Mouse (Mus musculus): Measurements from ENCODE around the gene Cfap54. TPM values are rescaled to one million over a fixed set of nuclear protein-coding genes. Genes with fewer than 3 reads are reported as not detected.

The Cfap54 gene
- polyA plus RNA-seq, 1 experiment from 2014 or later, result 3.3 TPM

DNA sequence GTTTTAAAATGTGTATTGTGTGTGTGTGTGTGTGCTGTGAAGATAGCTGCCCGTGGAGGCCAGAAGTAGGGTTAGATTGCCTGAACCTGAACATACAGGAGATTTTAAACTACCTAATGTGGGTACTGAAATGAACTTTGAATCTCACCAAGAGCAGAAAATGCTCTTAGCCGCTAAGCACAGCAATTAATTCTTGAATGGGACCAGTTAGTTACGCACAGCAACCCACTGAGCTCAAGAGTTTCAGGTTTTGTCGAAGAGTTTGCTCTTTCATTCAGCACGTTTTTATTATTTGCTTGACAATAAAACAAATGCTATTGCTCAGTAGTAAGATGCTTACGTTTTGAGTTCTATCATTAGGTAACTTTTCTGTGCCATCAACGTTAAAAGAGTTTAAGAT, 23.9 kb upstream of the Cfap54 start:
- H3K4me3 ChIP-seq (ENCODE audit: low read depth, low read length), result no peak overlapping the region
- H3K27ac ChIP-seq (ENCODE audit: low read depth, low read length), result no peak overlapping the region
- H3K36me3 ChIP-seq (ENCODE audit: control insufficient read depth, insufficient read depth, low read length), result no peaks in the 10 kb centered on the region
- no peaks in the 10 kb centered on the region for H3K27me3 ChIP-seq (ENCODE audit: control insufficient read depth, insufficient read depth, low read length)
- 65% methylated on average over 7 of the region's 7 CpGs for WGBS
- H3K9me3 ChIP-seq (ENCODE audit: control insufficient read depth, low read length), result no peaks in the 10 kb centered on the region
- ATAC-seq (ENCODE audit: low read depth), result no peak
- no peak overlapping the region for H3K4me2 ChIP-seq (ENCODE audit: low read depth, low read length)
- no peaks in the 10 kb centered on the region for H3K4me1 ChIP-seq (ENCODE audit: control insufficient read depth, insufficient read depth, low read length)
- no peak overlapping the region for H3K9ac ChIP-seq (replicated peaks; ENCODE audit: low read depth, low read length)

GRCm38 (mm10) chr10:93104357-93104756, 22.9 kb upstream of the Cfap54 start:
- Histone ChIP-seq H3K4me3 (ENCODE audit: low read depth, low read length) (no peak overlapping the region), H3K4me2 (ENCODE audit: low read depth, low read length) (no peak overlapping the region), H3K36me3 (ENCODE audit: control insufficient read depth, insufficient read depth, low read length) (no peaks in the 10 kb centered on the region), H3K9me3 (ENCODE audit: control insufficient read depth, low read length) (no peaks in the 10 kb centered on the region), H3K27ac (ENCODE audit: low read depth, low read length) (no peak overlapping the region), H3K9ac (replicated peaks; ENCODE audit: low read depth, low read length) (no peak overlapping the region), H3K27me3 (ENCODE audit: control insufficient read depth, insufficient read depth, low read length) (no peaks in the 10 kb centered on the region), H3K4me1 (ENCODE audit: control insufficient read depth, insufficient read depth, low read length) (no peaks in the 10 kb centered on the region)
- no peak for ATAC-seq (ENCODE audit: low read depth)
- 84% methylated on average over 6 of the region's 6 CpGs for WGBS

- H3K27me3 ChIP-seq (ENCODE audit: control insufficient read depth, insufficient read depth, low read length), result no peaks in the 10 kb centered on the region
- no peak overlapping the region for H3K27ac ChIP-seq (ENCODE audit: low read depth, low read length)
- no peak for ATAC-seq (ENCODE audit: low read depth)
- H3K4me2 ChIP-seq (ENCODE audit: low read depth, low read length), result no peak overlapping the region
- no peak overlapping the region for H3K4me3 ChIP-seq (ENCODE audit: low read depth, low read length)
- WGBS, result 84% methylated on average over 11 of the region's 11 CpGs
- H3K4me1 ChIP-seq (ENCODE audit: control insufficient read depth, insufficient read depth, low read length), result no peaks in the 10 kb centered on the region
- H3K9ac ChIP-seq (replicated peaks; ENCODE audit: low read depth, low read length), result no peak overlapping the region
- no peaks in the 10 kb centered on the region for H3K9me3 ChIP-seq (ENCODE audit: control insufficient read depth, low read length)
- H3K36me3 ChIP-seq (ENCODE audit: control insufficient read depth, insufficient read depth, low read length), result no peaks in the 10 kb centered on the region
Measured at GRCm38 (mm10) chr10:93103676-93104075, 22.3 kb upstream of the Cfap54 start.

- Histone ChIP-seq H3K9ac (replicated peaks; ENCODE audit: low read depth, low read length) (no peak overlapping the region), H3K36me3 (ENCODE audit: control insufficient read depth, insufficient read depth, low read length) (no peaks in the 10 kb centered on the region), H3K4me3 (ENCODE audit: low read depth, low read length) (no peak overlapping the region), H3K9me3 (ENCODE audit: control insufficient read depth, low read length) (no peaks in the 10 kb centered on the region), H3K4me1 (ENCODE audit: control insufficient read depth, insufficient read depth, low read length) (no peaks in the 10 kb centered on the region), H3K27me3 (ENCODE audit: control insufficient read depth, insufficient read depth, low read length) (no peaks in the 10 kb centered on the region), H3K4me2 (ENCODE audit: low read depth, low read length) (no peak overlapping the region), H3K27ac (ENCODE audit: low read depth, low read length) (no peak overlapping the region)
- no peak for ATAC-seq (ENCODE audit: low read depth)
- WGBS, result 68% methylated on average over 5 of the region's 5 CpGs
Measured at GRCm38 (mm10) chr10:93102321-93102720, 20.9 kb upstream of the Cfap54 start.

DNA sequence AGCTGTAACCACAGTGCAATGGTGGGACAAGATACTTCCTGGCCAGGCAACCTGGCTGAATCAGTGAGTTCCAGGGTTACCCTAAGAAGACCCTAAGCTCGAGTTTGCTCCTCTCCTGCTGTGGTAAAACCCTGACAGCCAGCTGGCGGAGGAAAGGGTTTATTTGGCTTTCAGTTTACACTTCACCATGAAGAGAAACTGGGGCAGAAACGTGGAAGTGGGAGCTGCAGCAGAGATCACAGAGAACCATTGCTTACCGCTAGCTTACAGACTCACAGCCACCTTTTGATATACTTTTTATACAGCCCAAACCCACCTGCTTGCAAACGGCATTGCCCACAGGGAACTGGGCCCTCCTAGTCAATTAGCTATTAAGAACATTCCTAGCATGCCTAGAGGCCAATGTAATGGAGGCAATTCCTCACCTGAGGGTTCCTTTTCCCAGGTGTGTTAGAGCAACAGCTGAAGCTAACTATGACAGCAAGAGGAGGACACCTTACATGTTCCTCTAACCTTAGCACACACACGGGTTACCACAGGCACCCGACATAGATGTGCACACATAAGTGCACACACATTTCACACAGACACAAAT, 16.9 kb upstream of the Cfap54 start:
- Histone ChIP-seq H3K9me3 (ENCODE audit: control insufficient read depth, low read length) (no peaks in the 10 kb centered on the region), H3K27me3 (ENCODE audit: control insufficient read depth, insufficient read depth, low read length) (no peaks in the 10 kb centered on the region), H3K27ac (ENCODE audit: low read depth, low read length) (no peak overlapping the region), H3K4me3 (ENCODE audit: low read depth, low read length) (no peak overlapping the region), H3K36me3 (ENCODE audit: control insufficient read depth, insufficient read depth, low read length) (no peaks in the 10 kb centered on the region), H3K9ac (replicated peaks; ENCODE audit: low read depth, low read length) (no peak overlapping the region), H3K4me1 (ENCODE audit: control insufficient read depth, insufficient read depth, low read length) (no peaks in the 10 kb centered on the region), H3K4me2 (ENCODE audit: low read depth, low read length) (no peak overlapping the region)
- WGBS, result 71% methylated on average over 7 of the region's 7 CpGs
- no peak for ATAC-seq (ENCODE audit: low read depth)

- no peak overlapping the region for H3K27ac ChIP-seq (ENCODE audit: low read depth, low read length)
- no peaks in the 10 kb centered on the region for H3K4me1 ChIP-seq (ENCODE audit: control insufficient read depth, insufficient read depth, low read length)
- ATAC-seq (ENCODE audit: low read depth), result no peak
- no peaks in the 10 kb centered on the region for H3K27me3 ChIP-seq (ENCODE audit: control insufficient read depth, insufficient read depth, low read length)
- no peak overlapping the region for H3K9ac ChIP-seq (replicated peaks; ENCODE audit: low read depth, low read length)
- no peaks in the 10 kb centered on the region for H3K36me3 ChIP-seq (ENCODE audit: control insufficient read depth, insufficient read depth, low read length)
- H3K4me3 ChIP-seq (ENCODE audit: low read depth, low read length), result no peak overlapping the region
- H3K9me3 ChIP-seq (ENCODE audit: control insufficient read depth, low read length), result no peaks in the 10 kb centered on the region
- 94% methylated on average over 7 of the region's 7 CpGs for WGBS
- H3K4me2 ChIP-seq (ENCODE audit: low read depth, low read length), result no peak overlapping the region
Measured at GRCm38 (mm10) chr10:93097439-93097838, 16.0 kb upstream of the Cfap54 start.

GRCm38 (mm10) chr10:93095827-93096226, 14.4 kb upstream of the Cfap54 start:
- Histone ChIP-seq H3K27ac (ENCODE audit: low read depth, low read length) (no peak overlapping the region), H3K27me3 (ENCODE audit: control insufficient read depth, insufficient read depth, low read length) (no peaks in the 10 kb centered on the region), H3K4me1 (ENCODE audit: control insufficient read depth, insufficient read depth, low read length) (no peaks in the 10 kb centered on the region), H3K9me3 (ENCODE audit: control insufficient read depth, low read length) (no peaks in the 10 kb centered on the region), H3K4me2 (ENCODE audit: low read depth, low read length) (no peak overlapping the region), H3K4me3 (ENCODE audit: low read depth, low read length) (no peak overlapping the region), H3K36me3 (ENCODE audit: control insufficient read depth, insufficient read depth, low read length) (no peaks in the 10 kb centered on the region), H3K9ac (replicated peaks; ENCODE audit: low read depth, low read length) (no peak overlapping the region)
- WGBS, result 77% methylated on average over 4 of the region's 4 CpGs
- no peak for ATAC-seq (ENCODE audit: low read depth)

DNA sequence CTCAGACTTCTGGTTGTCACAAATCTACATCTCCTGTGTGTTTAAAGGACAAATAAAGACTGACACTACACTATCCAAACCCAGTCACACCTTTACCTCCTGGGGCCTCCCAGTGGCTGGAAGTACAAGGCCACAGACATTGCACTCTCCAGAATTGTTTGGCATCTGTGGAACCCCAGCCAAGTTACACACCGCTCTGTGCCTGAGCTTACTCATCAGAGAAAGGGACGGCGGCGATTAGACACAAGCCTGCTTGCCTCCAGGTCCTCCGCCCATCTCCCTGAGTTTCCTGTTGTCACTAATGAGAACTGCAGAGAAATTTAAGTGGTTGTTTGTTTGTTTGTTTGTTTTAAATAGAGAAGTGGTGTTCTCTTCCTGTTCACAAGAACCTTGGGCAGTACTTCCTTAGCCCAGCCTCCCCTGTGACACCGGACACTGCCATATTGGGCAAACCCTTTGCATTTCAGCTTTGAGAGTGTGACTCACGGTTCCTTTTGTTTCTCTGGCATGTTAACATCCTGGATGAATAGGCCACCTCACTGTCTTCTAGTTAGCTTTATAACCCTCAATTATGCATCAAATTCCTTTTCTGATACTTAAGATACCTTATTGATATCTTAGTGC, 13.7 kb upstream of the Cfap54 start:
- Histone ChIP-seq H3K27ac (ENCODE audit: low read depth, low read length) (no peak overlapping the region), H3K27me3 (ENCODE audit: control insufficient read depth, insufficient read depth, low read length) (no peaks in the 10 kb centered on the region), H3K4me2 (ENCODE audit: low read depth, low read length) (no peak overlapping the region), H3K4me3 (ENCODE audit: low read depth, low read length) (no peak overlapping the region), H3K9ac (replicated peaks; ENCODE audit: low read depth, low read length) (no peak overlapping the region), H3K4me1 (ENCODE audit: control insufficient read depth, insufficient read depth, low read length) (no peaks in the 10 kb centered on the region), H3K9me3 (ENCODE audit: control insufficient read depth, low read length) (no peaks in the 10 kb centered on the region), H3K36me3 (ENCODE audit: control insufficient read depth, insufficient read depth, low read length) (no peaks in the 10 kb centered on the region)
- no peak for ATAC-seq (ENCODE audit: low read depth)
- WGBS, result 74% methylated on average over 7 of the region's 7 CpGs

GRCm38 (mm10) chr10:93091928-93092327, 10.5 kb upstream of the Cfap54 start:
- H3K36me3 ChIP-seq (ENCODE audit: control insufficient read depth, insufficient read depth, low read length), result no peaks in the 10 kb centered on the region
- no peaks in the 10 kb centered on the region for H3K4me1 ChIP-seq (ENCODE audit: control insufficient read depth, insufficient read depth, low read length)
- no peaks in the 10 kb centered on the region for H3K9me3 ChIP-seq (ENCODE audit: control insufficient read depth, low read length)
- H3K27me3 ChIP-seq (ENCODE audit: control insufficient read depth, insufficient read depth, low read length), result no peaks in the 10 kb centered on the region
- ATAC-seq (ENCODE audit: low read depth), result no peak
- H3K27ac ChIP-seq (ENCODE audit: low read depth, low read length), result no peak overlapping the region
- no peak overlapping the region for H3K4me2 ChIP-seq (ENCODE audit: low read depth, low read length)
- no peak overlapping the region for H3K4me3 ChIP-seq (ENCODE audit: low read depth, low read length)
- 95% methylated on average over 2 of the region's 2 CpGs for WGBS
- H3K9ac ChIP-seq (replicated peaks; ENCODE audit: low read depth, low read length), result no peak overlapping the region
